In genomic region chr10:5190756-5191155, GRCm38 (mm10) we compare ENCODE assay signal across 21 mouse cellular contexts.
DNase-seq lines count a peak whose midpoint lies in the region; TF ChIP-seq lines count a peak whose summit lies in the region.
"Had no signal": no experiment of that assay in that cellular context is flagged by ENCODE, and none has a peak within 500 bp of the region (broad histone marks: within the 10 kb centered on the region; RNA-seq: fewer than 3 reads in every experiment).

No protein-coding gene starts in this region.

- H3K4me3 ChIP-seq in cerebellum, adult 2 months (replicated peaks; ENCODE audit: insufficient read depth, low read depth, low read length), result no peak overlapping the region
- H3K4me3 ChIP-seq: embryonic facial prominence, embryonic 12.5 days; forebrain, embryonic 15.5 days; heart, embryonic 12.5 days; hindbrain, embryonic 15.5 days; midbrain, embryonic 13.5 days; myocyte; neural tube, embryonic 15.5 days had no signal

- no peak for TF ChIP-seq POLR2A in cerebellum, adult 2 months (IDR thresholded peaks at IDR 0.05; ENCODE audit: borderline replicate concordance, insufficient read depth, low read length)

- WGBS in cerebellum, adult 2 months, result 60% methylated on average over 4 of the region's 4 CpGs

- peak in 1 of 2 experiments; percentile 42 for DNase-seq in cerebellum, adult 2 months
- no peak for DNase-seq in cerebellum, postnatal 14 days
- DNase-seq in right cerebral cortex, adult 18-20 months, result peak; percentile 86
- DNase-seq in right cerebral cortex, postnatal 14 days, result no peak
- peak; percentile 68 to 70 for DNase-seq in left cerebral cortex, postnatal 36 days (ENCODE audit: low spot score in 2 of 2)
- DNase-seq in heart, postnatal 14 days, result no peak
- DNase-seq in heart, adult 11 months, result no peak
- no peak for DNase-seq in adrenal gland, postnatal 25 days
- DNase-seq: cerebellum, adult 11 months; gastrocnemius, postnatal 25 days; heart, postnatal 36 days; kidney, adult 11 months; kidney, postnatal 25 days; lung, embryonic 14.5 days had no signal

- intact Hi-C loops in left cerebral cortex, postnatal 36 days (cut with DNase I), result loop anchor here (1.0 to 5.0 kb wide), 2 partner anchors 10 to 47 kb away; no protein-coding TSS in a partner anchor
- intact Hi-C loops in heart, postnatal 14 days (cut with DNase I), result no loop called here

- peaks cover 27% of the 10 kb centered on the region for H3K4me1 ChIP-seq in cerebellum, adult 2 months (ENCODE audit: control insufficient read depth, insufficient read depth, low read length)
- H3K4me1 ChIP-seq: embryonic facial prominence, embryonic 12.5 days had no signal

- no peaks in the 10 kb centered on the region for H3K27me3 ChIP-seq in cerebellum, adult 2 months (ENCODE audit: control insufficient read depth, insufficient read depth, low read length)
- H3K27me3 ChIP-seq: embryonic facial prominence, embryonic 12.5 days; forebrain, embryonic 15.5 days; heart, embryonic 12.5 days; hindbrain, embryonic 15.5 days; midbrain, embryonic 13.5 days; neural tube, embryonic 15.5 days had no signal

- TF ChIP-seq CTCF in cerebellum, adult 2 months (IDR thresholded peaks at IDR 0.05; ENCODE audit: borderline replicate concordance, insufficient read depth, low read depth, low read length), result no peak

- peak overlapping the region; percentile 81; the same call in 1 of the 2 replicates for H3K27ac ChIP-seq in cerebellum, adult 2 months (ENCODE audit: insufficient read depth, low read length)
- H3K27ac ChIP-seq: embryonic facial prominence, embryonic 12.5 days; forebrain, embryonic 15.5 days; hindbrain, embryonic 15.5 days; midbrain, embryonic 13.5 days; neural tube, embryonic 15.5 days had no signal

Comparison
In these comparisons a context has a peak if more than half of its experiments do, and no peak if none do; other contexts are left out.
1. DNase-seq: peak in right cerebral cortex, adult 18-20 months (single experiment) and left cerebral cortex, postnatal 36 days (2 of 2); none in cerebellum, postnatal 14 days (0 of 2), right cerebral cortex, postnatal 14 days (single experiment), heart, postnatal 14 days (0 of 2), heart, adult 11 months (single experiment) and adrenal gland, postnatal 25 days (single experiment).